Mouse (Mus musculus): ENCODE results near the gene Arsb. TPM values are rescaled to one million over a fixed set of nuclear protein-coding genes. Genes with fewer than 3 reads are reported as not detected.

Arsb gene
- total RNA-seq (2021): 32.8 and 36.1 TPM in 2 replicates
- long read RNA-seq, experiment 1, full-length matches to known transcripts: 34 of 43 reads
- long read RNA-seq, experiment 1, partial matches to known transcripts: 1 of 43 reads
- long read RNA-seq, experiment 1, other reads (novel, unspliced or antisense): 8 of 43 reads
- long read RNA-seq, experiment 2, full-length matches to known transcripts: 17 of 27 reads
- long read RNA-seq, experiment 2, partial matches to known transcripts: 0 of 27 reads
- long read RNA-seq, experiment 2, other reads (novel, unspliced or antisense): 10 of 27 reads

- DNase-seq: peak; percentile 94
These were observed at the start of gene Arsb for GRCm38 (mm10) chr13:93771588-93772278. Gene Arsb, plus strand, starts transcription at chr13:93771630.

GRCm38 (mm10) chr13:93721916-93722315 is 49.5 kb upstream of the Arsb start:
- DNase-seq: no peak

- no peak for DNase-seq
These were observed 48.0 kb upstream of the Arsb start for GRCm38 (mm10) chr13:93723455-93723854.

GRCm38 (mm10) chr13:93724206-93724605 is 47.2 kb upstream of the Arsb start:
- DNase-seq: peak; percentile 31

- no peak for DNase-seq
These were observed 36.2 kb upstream of the Arsb start for GRCm38 (mm10) chr13:93735131-93735636.

GRCm38 (mm10) chr13:93744118-93744517 is 27.3 kb upstream of the Arsb start:
- no peak for DNase-seq

GRCm38 (mm10) chr13:93752597-93753400 is 18.6 kb upstream of the Arsb start:
- no peak for DNase-seq

- DNase-seq: no peak
These were observed 16.3 kb upstream of the Arsb start for GRCm38 (mm10) chr13:93755084-93755483.

GRCm38 (mm10) chr13:93756674-93757073 is 14.8 kb upstream of the Arsb start:
- no peak for DNase-seq

GRCm38 (mm10) chr13:93757514-93757913 is 13.9 kb upstream of the Arsb start:
- no peak for DNase-seq

GRCm38 (mm10) chr13:93758149-93758898 is 13.1 kb upstream of the Arsb start:
- no peak for DNase-seq

- no peak for DNase-seq
These were observed 9.6 kb upstream of the Arsb start for GRCm38 (mm10) chr13:93761831-93762230.

- DNase-seq: no peak
These were observed 8.6 kb upstream of the Arsb start for GRCm38 (mm10) chr13:93762879-93763278.

- DNase-seq: no peak
These were observed 7.0 kb upstream of the Arsb start for GRCm38 (mm10) chr13:93764321-93764973.

GRCm38 (mm10) chr13:93771031-93771587 is 321 bp upstream of the Arsb start:
- DNase-seq: no peak

- DNase-seq: no peak
These were observed 828 bp downstream of the Arsb start for GRCm38 (mm10) chr13:93772279-93772636.

GRCm38 (mm10) chr13:93772861-93773260 is 1.4 kb downstream of the Arsb start:
- no peak for DNase-seq

- no peak for DNase-seq
These were observed 2.4 kb downstream of the Arsb start for GRCm38 (mm10) chr13:93773704-93774315.

GRCm38 (mm10) chr13:93782823-93783222 is 11.4 kb downstream of the Arsb start:
- no peak for DNase-seq

- DNase-seq: peak; percentile 28
These were observed 13.9 kb downstream of the Arsb start for GRCm38 (mm10) chr13:93785329-93785728.

GRCm38 (mm10) chr13:93786051-93786450 is 14.6 kb downstream of the Arsb start:
- DNase-seq: no peak
